Mouse (Mus musculus) left cerebral cortex, postnatal 36 days (tissue): ENCODE results near the gene Gm21094. TPM values are rescaled to one million over a fixed set of nuclear protein-coding genes. Genes with fewer than 3 reads are reported as not detected.
"Not testable (repeated sequence)": the region's sequence is repeated elsewhere in the genome, so short reads cannot be mapped to it uniquely, and the experiment has no call there.

Experiments
- DNase-seq, 2 experiments: peaks; one replicate each; pipeline ENCODE4 v3.0.0; 2021 to 2022; ENCODE audit warnings: low spot score in 2 of 2, mixed read lengths in 1 of 2
- intact Hi-C: fragments of 180-260 bp; cut with DNase I; formaldehyde crosslinking; loops from one replicate; pipeline ENCODE4 v1.15.1; 2025
- total RNA-seq, 2 experiments: library from RNA; stranded (reverse); gene quantifications; 2 replicates each; pipeline ENCODE4 v1.2.3; 2021

Gm21094 gene
- not detected for total RNA-seq

GRCm38 (mm10) chrY:32620343-32620742, at the start of gene Gm21094:
TSS of gene Gm21094 (minus strand) at chrY:32620443.
- DNase-seq, intact Hi-C loops: not testable (repeated sequence)
